8 mouse cellular contexts compared by ENCODE assay signal in genomic region chr2:31537054-31537453, GRCm38 (mm10). TPM values are rescaled to one million over a fixed set of nuclear protein-coding genes. Genes with fewer than 3 reads are reported as not detected.
A peak's percentile ranks its signal among the peaks of the same experiment; 100 is the strongest.
DNase-seq lines count a peak whose midpoint lies in the region; ATAC-seq lines count a peak whose summit lies in the region.

No protein-coding gene starts in this region.

- peak; percentile 98 for DNase-seq in heart, adult 11 months
- peak; percentile 70 to 71 for DNase-seq in heart, postnatal 14 days
- peak; percentile 56 for DNase-seq in retina, postnatal 1 day
- no peak for DNase-seq in spleen, postnatal 10 days (ENCODE audit: low spot score in 2 of 2)

- H3K4me2 ChIP-seq in heart, embryonic 11.5 days = no peak overlapping the region
- no peak overlapping the region for H3K4me2 ChIP-seq in forebrain, embryonic 15.5 days (replicated peaks)

- H3K4me3 ChIP-seq in heart, embryonic 11.5 days (ENCODE audit: low read depth, low read length) = no peak overlapping the region
- H3K4me3 ChIP-seq in forebrain, embryonic 15.5 days = no peak overlapping the region

- H3K27ac ChIP-seq in heart, embryonic 11.5 days (ENCODE audit: low read depth, low read length) = no peak overlapping the region
- H3K27ac ChIP-seq in forebrain, embryonic 15.5 days (replicated peaks) = no peak overlapping the region

- H3K36me3 ChIP-seq in heart, embryonic 11.5 days (ENCODE audit: control insufficient read depth, insufficient read depth, low read length) = no peaks in the 10 kb centered on the region
- H3K36me3 ChIP-seq in forebrain, embryonic 15.5 days = no peaks in the 10 kb centered on the region

- peaks cover 8% of the 10 kb centered on the region; the same call in 1 of the 2 replicates for H3K4me1 ChIP-seq in heart, embryonic 11.5 days (ENCODE audit: control insufficient read depth, insufficient read depth, low read length)
- no peaks in the 10 kb centered on the region for H3K4me1 ChIP-seq in forebrain, embryonic 15.5 days

- no peaks in the 10 kb centered on the region for H3K27me3 ChIP-seq in heart, embryonic 11.5 days (ENCODE audit: control insufficient read depth, insufficient read depth, low read length)
- H3K27me3 ChIP-seq in forebrain, embryonic 15.5 days = no peaks in the 10 kb centered on the region

- intact Hi-C loops in heart, postnatal 14 days (cut with DNase I) = no loop called here

- no peaks in the 10 kb centered on the region for H3K9me3 ChIP-seq in heart, embryonic 11.5 days (replicated peaks; ENCODE audit: control insufficient read depth, low read length)
- H3K9me3 ChIP-seq in forebrain, embryonic 15.5 days = no peaks in the 10 kb centered on the region

- H3K9ac ChIP-seq in heart, embryonic 11.5 days (ENCODE audit: low read depth, low read length) = no peak overlapping the region; the same call in 1 of the 2 replicates
- H3K9ac ChIP-seq in forebrain, embryonic 15.5 days (replicated peaks) = no peak overlapping the region

- WGBS in heart, embryonic 11.5 days (ENCODE audit: insufficient replicate concordance) = 36% methylated on average over 5 of the region's 5 CpGs
- WGBS in forebrain, embryonic 15.5 days = 26% methylated on average over 5 of the region's 5 CpGs

- ATAC-seq in heart, embryonic 11.5 days (replicated peaks; ENCODE audit: insufficient number of reproducible peaks, low FRiP score, low TSS enrichment) = no peak
- ATAC-seq in forebrain, embryonic 15.5 days (replicated peaks) = peak; percentile 53; the same call in 1 of the 2 replicates
- no peak for ATAC-seq in monocyte, adult 5-6 weeks (replicated peaks; ENCODE audit: insufficient number of reproducible peaks, low FRiP score, low TSS enrichment, poor library complexity, severe bottlenecking)
- no peak for ATAC-seq in inflammation-experienced regulatory T-cells, adult 6 months

RNA-seq across cellular contexts. Expression of gene Fubp3, which starts 35.4 kb away (rescaled TPM):
- polyA plus RNA-seq in heart, embryonic 11.5 days (2014; fragmentation: Nextera tagmentation; extraction: Ambion mirVana) = 52.9 and 57.5 TPM in 2 replicates
- 57.5 and 63.0 TPM in 2 replicates for polyA plus RNA-seq in forebrain, embryonic 15.5 days (2015; fragmentation: Nextera tagmentation; extraction: Ambion mirVana)
- 10 to 100 TPM; 21.0 to 24.1 TPM for total RNA-seq in heart, postnatal 14 days (2021)
- 14.6 to 21.9 TPM (median 19.6 TPM) in 3 replicates for total RNA-seq in monocyte, adult 5-6 weeks (2017)
- 10 to 100 TPM; 54.1 to 59.4 (median 54.4) TPM for polyA plus RNA-seq in inflammation-experienced regulatory T-cells, adult 6 months (2017; shearing (Covaris generic))

Comparison
In these comparisons a context has a peak if more than half of its experiments do, and no peak if none do; other contexts are left out.
1. DNase-seq: peak in heart, adult 11 months (single experiment), heart, postnatal 14 days (2 of 2) and retina, postnatal 1 day (single experiment); none in spleen, postnatal 10 days (0 of 2).